Mouse (Mus musculus) gastrocnemius, adult 2 months (tissue): ENCODE results near the gene Gm3880. TPM values are rescaled to one million over a fixed set of nuclear protein-coding genes. Genes with fewer than 3 reads are reported as not detected.
"Not testable (repeated sequence)": the region's sequence is repeated elsewhere in the genome, so short reads cannot be mapped to it uniquely, and the experiment has no call there.

Experiments
- DNase-seq: peaks from one replicate; pipeline ENCODE4 v3.0.0; 2022
- H3K27ac ChIP-seq: fragments of 200-600 bp; 2 replicates; pipeline ENCODE4 v1.8.1; 2022; ENCODE audit warnings: mild to moderate bottlenecking
- H3K4me3 ChIP-seq: fragments of 200-600 bp; 2 replicates; pipeline ENCODE4 v1.8.1; 2022; ENCODE audit warnings: mild to moderate bottlenecking, moderate library complexity
- CTCF ChIP-seq: fragments of 200-600 bp; IDR thresholded peaks from 2 replicates; pipeline ENCODE4 v1.8.1; 2022; ENCODE audit warnings: antibody characterized with exemption, mild to moderate bottlenecking, moderate library complexity
- intact Hi-C: fragments of 180-260 bp; cut with DNase I; formaldehyde crosslinking; loops from one replicate; pipeline ENCODE4 v1.15.1; 2025
- long read RNA-seq, 2 experiments: library from polyadenylated mRNA; stranded (forward); transcript quantifications; one replicate each; pipeline ENCODE4 v2.0.0; 2021
- total RNA-seq, 2 experiments: library from RNA; stranded (reverse); gene quantifications; 2 replicates each; pipeline ENCODE4 v1.2.3; 2021

Gm3880 gene
- total RNA-seq = not detected
- long read RNA-seq, experiment 1 = 0 reads
- long read RNA-seq, experiment 2 = 0 reads

DNA sequence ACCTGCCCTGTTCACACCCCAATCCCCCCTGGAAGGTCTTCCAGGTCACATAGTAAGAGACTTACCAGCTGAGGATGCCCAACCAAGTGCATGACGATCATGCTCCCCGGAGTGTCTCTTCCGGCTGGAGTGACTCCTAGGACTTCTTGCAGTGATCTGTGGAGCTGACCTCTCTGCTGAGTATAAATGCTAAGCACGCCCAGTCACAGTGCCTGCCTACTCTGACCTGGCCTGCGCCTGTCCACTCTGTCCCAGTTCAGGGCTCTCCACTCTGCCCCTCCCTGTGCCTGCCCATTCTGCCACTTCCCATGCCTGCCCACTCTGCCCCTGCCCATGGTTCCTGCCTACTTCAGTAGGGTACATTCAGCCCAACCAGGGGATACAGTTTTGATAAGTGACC is at the start of gene Gm3880:
Gene Gm3880 (minus strand): TSS at position 101 of the 400 bp plus-strand sequence.
- H3K4me3 ChIP-seq, DNase-seq, intact Hi-C loops, H3K27ac ChIP-seq: not testable (repeated sequence)

DNA sequence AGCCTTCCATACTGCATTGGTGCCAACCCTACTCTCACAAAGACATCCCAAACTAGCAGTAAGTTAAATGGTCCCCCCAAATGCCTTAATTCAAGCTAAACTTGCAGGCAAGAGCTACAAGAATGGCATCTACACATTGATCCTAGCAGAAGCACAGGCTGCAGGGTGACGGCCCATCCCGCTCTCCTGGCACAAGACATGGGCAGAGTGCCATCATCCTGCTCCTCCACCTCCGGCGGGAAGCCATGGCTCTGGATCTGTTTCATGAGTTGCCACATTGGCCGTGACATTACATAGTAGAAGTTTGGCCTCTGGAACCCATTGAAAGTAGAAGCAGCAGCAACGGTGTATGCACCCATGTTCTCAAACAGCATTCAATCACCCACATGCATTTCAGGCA is 37.5 kb upstream of the Gm3880 start:
- intact Hi-C loops, H3K27ac ChIP-seq, DNase-seq, H3K4me3 ChIP-seq: not testable (repeated sequence)

DNA sequence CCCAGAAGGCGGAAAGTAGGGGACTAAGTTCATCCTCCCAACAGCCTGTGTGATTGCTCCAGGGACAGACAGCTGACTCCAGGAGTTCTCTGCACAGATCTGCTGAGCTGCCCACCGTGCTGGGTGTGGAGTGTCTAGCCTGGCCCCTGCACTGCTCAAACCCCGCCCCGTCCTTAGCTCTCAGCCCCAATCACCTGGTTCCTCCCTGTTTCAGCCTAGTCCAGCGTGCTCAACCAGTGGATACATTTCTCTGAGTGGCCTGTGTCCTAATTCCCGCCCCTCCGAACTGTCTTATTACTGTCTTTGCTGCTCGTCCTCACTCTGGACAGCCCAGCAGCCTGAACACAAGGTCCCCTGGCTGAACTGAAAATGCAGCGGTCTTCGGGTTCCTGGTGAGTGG is 20.8 kb upstream of the Gm3880 start, which contains the start of the genes Gm9112 and Dmrtc1b:
Gene Gm9112 (minus strand): TSS at position 101 of the 400 bp plus-strand sequence.
Gene Dmrtc1b (plus strand): TSS at position 331 of the 400 bp plus-strand sequence.
- DNase-seq, H3K4me3 ChIP-seq, H3K27ac ChIP-seq, intact Hi-C loops: not testable (repeated sequence)

- intact Hi-C loops = loop anchor here (5.0 kb wide), 1 partner anchor 217 kb away; no protein-coding TSS in a partner anchor
- not testable (repeated sequence) for H3K4me3 ChIP-seq, DNase-seq, H3K27ac ChIP-seq
Observed at GRCm38 (mm10) chrX:102700636-102701035, 13.9 kb upstream of the Gm3880 start.

DNA sequence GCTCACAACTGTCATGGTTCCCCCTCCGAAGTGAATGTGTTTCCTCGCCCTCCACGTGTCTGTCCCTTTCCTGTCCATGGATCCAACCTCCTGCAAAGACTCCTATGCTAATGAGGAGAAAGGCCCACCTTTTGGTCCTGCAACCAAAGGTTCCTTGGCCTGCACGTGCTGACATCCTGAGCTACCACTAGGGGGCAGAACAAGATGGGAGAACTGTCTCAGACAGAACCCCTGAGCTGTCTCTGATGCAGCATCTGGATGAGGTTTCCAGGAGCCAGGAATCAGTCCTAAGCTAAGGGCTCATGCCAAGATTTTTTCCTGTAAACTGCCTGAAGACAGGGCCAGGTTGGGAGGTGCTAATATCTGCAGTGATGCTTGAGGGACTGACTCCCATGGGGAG is 2.5 kb upstream of the Gm3880 start:
- H3K4me3 ChIP-seq, intact Hi-C loops, H3K27ac ChIP-seq: not testable (repeated sequence)
- peak; percentile 18 for DNase-seq
- peak; percentile 53 for TF ChIP-seq CTCF

DNA sequence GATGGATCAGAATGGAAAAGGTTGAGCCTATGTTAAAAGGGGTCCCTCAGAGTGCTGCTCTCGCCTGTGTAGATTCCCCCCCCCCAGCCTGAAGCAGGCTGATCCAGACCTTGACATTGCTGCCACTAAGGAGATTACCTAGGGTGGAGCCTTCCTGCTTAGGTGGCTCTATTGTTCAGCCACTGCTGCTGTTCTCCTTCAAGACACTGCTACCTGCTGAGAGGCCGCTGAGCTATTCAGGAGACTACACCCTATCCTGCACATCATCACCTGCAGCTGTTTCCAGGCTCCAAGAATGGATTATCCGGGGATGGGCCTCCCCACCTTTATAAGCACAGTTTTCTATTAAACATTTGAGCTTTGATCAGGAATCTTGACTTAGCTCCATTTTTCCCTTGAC is 2.1 kb downstream of the Gm3880 start:
- H3K27ac ChIP-seq, intact Hi-C loops, DNase-seq, H3K4me3 ChIP-seq: not testable (repeated sequence)

- H3K4me3 ChIP-seq = no peak overlapping the region
- no peak for DNase-seq
- no peak for TF ChIP-seq CTCF
- intact Hi-C loops = no loop called here
- H3K27ac ChIP-seq = no peak overlapping the region
Observed at GRCm38 (mm10) chrX:102666641-102667040, 20.1 kb downstream of the Gm3880 start.

GRCm38 (mm10) chrX:102660712-102661111 is 26.1 kb downstream of the Gm3880 start:
- peak overlapping the region; percentile 79 for H3K27ac ChIP-seq
- peak; percentile 66 for TF ChIP-seq CTCF
- intact Hi-C loops = no loop called here
- DNase-seq = no peak
- no peak overlapping the region for H3K4me3 ChIP-seq

GRCm38 (mm10) chrX:102645691-102646090 is 41.1 kb downstream of the Gm3880 start:
- peak; percentile 59 for DNase-seq
- no peak for TF ChIP-seq CTCF
- H3K27ac ChIP-seq = peak overlapping the region; percentile 91

DNA sequence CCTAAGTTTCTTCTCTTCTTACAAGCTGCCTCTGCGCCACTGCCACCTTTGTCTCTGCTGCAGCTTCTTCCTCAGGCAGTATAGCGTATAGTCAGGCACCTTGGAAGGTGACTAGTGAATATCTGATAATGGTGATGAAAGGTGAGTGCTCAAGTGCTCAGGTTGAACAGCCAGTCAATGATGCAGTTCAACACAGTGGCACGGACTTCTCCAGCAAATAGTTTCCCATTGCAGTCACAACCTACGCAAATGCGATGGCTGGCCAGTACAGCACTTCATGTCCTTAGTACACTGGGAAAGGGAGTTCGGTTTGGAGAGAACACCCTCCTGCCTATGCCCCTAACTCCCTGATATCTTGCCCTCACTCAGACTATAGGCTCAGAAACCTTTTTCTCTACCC is 41.6 kb downstream of the Gm3880 start:
- intact Hi-C loops = no loop called here
- TF ChIP-seq CTCF = no peak
- peak; percentile 61 for DNase-seq
- peak overlapping the region; percentile 91 for H3K27ac ChIP-seq
- H3K4me3 ChIP-seq = peak overlapping the region; percentile 84

More at GRCm38 (mm10) chrX:102645691-102646090, 41.1 kb downstream of the Gm3880 start:
- peak overlapping the region; percentile 84 for H3K4me3 ChIP-seq
- intact Hi-C loops = no loop called here

DNA sequence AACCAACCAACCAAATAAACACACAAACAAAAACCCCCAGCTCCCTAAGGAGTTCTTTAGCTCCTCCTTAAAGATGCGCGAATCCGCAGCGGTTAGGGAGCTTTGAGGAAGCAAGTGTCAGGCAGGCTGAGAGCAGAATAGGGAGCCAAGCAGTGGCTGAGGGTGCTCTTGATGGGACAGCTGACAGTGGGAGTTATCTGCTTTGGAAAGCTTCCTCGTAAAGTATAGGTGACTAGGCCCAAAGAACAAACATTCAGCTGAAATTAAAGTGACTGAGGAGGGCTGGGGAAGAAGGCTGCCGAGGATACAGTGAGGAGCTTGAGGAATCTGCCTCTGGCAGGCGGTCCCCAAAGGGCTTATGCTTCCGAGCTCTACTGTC is 42.2 kb downstream of the Gm3880 start:
- peak overlapping the region; percentile 91 for H3K27ac ChIP-seq
- DNase-seq = peak; percentile 51
- no peak for TF ChIP-seq CTCF
- intact Hi-C loops = no loop called here
- peak overlapping the region; percentile 84 for H3K4me3 ChIP-seq

GRCm38 (mm10) chrX:102643823-102644572 is 42.8 kb downstream of the Gm3880 start, which contains the start of gene Phka1:
Gene Phka1, minus strand, starts transcription at chrX:102644246.
- Histone ChIP-seq H3K4me3 (peak within 1 kb of the TSS; percentile 84), H3K27ac (peak within 1 kb of the TSS; percentile 91)
- intact Hi-C loops = no loop called here
- TF ChIP-seq CTCF = peak; percentile 23; the same call in 1 of the 2 replicates
- peak; percentile 96 for DNase-seq

Other genes starting within 250 kb of the Gm3880 start
- 1 to 10 TPM; 3.8 to 4.2 TPM for gene Hdac8, start 181.6 kb downstream of the Gm3880 start, total RNA-seq
- 100 to 1,000 TPM; 366 to 727 TPM for gene Phka1, start 42.7 kb downstream of the Gm3880 start, total RNA-seq
- gene Gm9112, start 20.7 kb upstream of the Gm3880 start, total RNA-seq = not detected
- not detected for gene Dmrtc1b, start 20.9 kb upstream of the Gm3880 start, total RNA-seq
- gene Dmrtc1c1, start 116.0 kb upstream of the Gm3880 start, total RNA-seq = not detected
- gene Dmrtc1c2, start 167.6 kb upstream of the Gm3880 start, total RNA-seq = not detected
- not detected for gene 1700031F05Rik, start 181.0 kb upstream of the Gm3880 start, total RNA-seq
- not detected for gene Dmrtc1a, start 221.7 kb upstream of the Gm3880 start, total RNA-seq
- gene 1700011M02Rik, start 221.9 kb upstream of the Gm3880 start, total RNA-seq = not detected
- not detected for gene 1700018G05Rik, start 241.4 kb upstream of the Gm3880 start, total RNA-seq